Mouse (Mus musculus): Measurements from ENCODE around the gene Adamts8. TPM values are rescaled to one million over a fixed set of nuclear protein-coding genes. Genes with fewer than 3 reads are reported as not detected.

Gene Adamts8
- total RNA-seq (2012; rRNA removed) (not detected in 2 replicates), polyA plus RNA-seq (2012; ENCODE audit: insufficient read depth in 1 of 2, insufficient read length in 2 of 2, low read depth in 1 of 2, low replicate concordance in 2 of 2, missing spikeins in 1 of 2) (not detected)

- no peaks in the 10 kb centered on the region for H3K27me3 ChIP-seq (ENCODE audit: control insufficient read depth in 1 of 2, insufficient read depth in 2 of 2, low read length in 2 of 2)
- H3K9me3 ChIP-seq (replicated peaks; ENCODE audit: insufficient read depth, low read length) = no peaks in the 10 kb centered on the region
- no peaks in the 10 kb centered on the region for H3K36me3 ChIP-seq (ENCODE audit: control insufficient read depth in 1 of 2, insufficient read depth in 2 of 2, low read length in 2 of 2)
- no peak within 1 kb of the TSS for H3K27ac ChIP-seq (ENCODE audit: control insufficient read depth, low read depth, low read length)
- H3K4me1 ChIP-seq (ENCODE audit: control insufficient read depth in 1 of 2, insufficient read depth in 2 of 2, low read length in 2 of 2) = no peaks in the 10 kb centered on the region
- TF ChIP-seq ZMIZ1 (IDR thresholded peaks at IDR 0.05; ENCODE audit: low read depth, low read length) = no peak
- TF ChIP-seq NELFE (IDR thresholded peaks at IDR 0.05; ENCODE audit: low read depth, low read length) = no peak
- no peak for TF ChIP-seq ETS1 (IDR thresholded peaks at IDR 0.05; ENCODE audit: low read depth, low read length)
- no peak for TF ChIP-seq KAT2A (conservative IDR thresholded peaks at IDR 0.05; ENCODE audit: low read depth, low read length)
- no peak for TF ChIP-seq MAZ (IDR thresholded peaks at IDR 0.05; ENCODE audit: low read depth, low read length)
- no peak for TF ChIP-seq SIN3A (IDR thresholded peaks at IDR 0.05; ENCODE audit: low read length)
- no peak for TF ChIP-seq MYC (IDR thresholded peaks at IDR 0.05; ENCODE audit: low read depth, low read length)
- no peak for TF ChIP-seq ELF1 (IDR thresholded peaks at IDR 0.05; ENCODE audit: low read depth, low read length)
- no peak for TF ChIP-seq GABPA (IDR thresholded peaks at IDR 0.05; ENCODE audit: low read depth, low read length)
- no peak for TF ChIP-seq MXI1 (IDR thresholded peaks at IDR 0.05; ENCODE audit: low read depth, low read length)
- no peak for TF ChIP-seq E2F4 (IDR thresholded peaks at IDR 0.05; ENCODE audit: borderline replicate concordance, low read depth, low read length)
- no peak for TF ChIP-seq CHD2 (IDR thresholded peaks at IDR 0.05; ENCODE audit: low read length)
- TF ChIP-seq JUND (IDR thresholded peaks at IDR 0.05; ENCODE audit: low read depth, low read length) = no peak
- no peak within 1 kb of the TSS for H3K9ac ChIP-seq (ENCODE audit: control insufficient read depth, low read depth, low read length, poor library complexity, severe bottlenecking)
- H3K4me3 ChIP-seq (ENCODE audit: control insufficient read depth in 1 of 2, insufficient read depth in 1 of 2, low read depth in 2 of 2, low read length in 2 of 2) = no peak within 1 kb of the TSS
- H3K79me2 ChIP-seq (ENCODE audit: control insufficient read depth, insufficient read depth, low read length, poor library complexity) = no peaks in the 10 kb centered on the region
- no peak for DNase-seq (ENCODE audit: low read depth, low spot score)
Measured at GRCm38 (mm10) chr9:30942512-30943313, at the start of gene Adamts8. Adamts8 (plus strand) TSS chr9:30942562.

- H3K4me3 ChIP-seq (ENCODE audit: control insufficient read depth in 1 of 2, insufficient read depth in 1 of 2, low read depth in 2 of 2, low read length in 2 of 2) = no peak overlapping the region
- TF ChIP-seq BHLHE40 (IDR thresholded peaks at IDR 0.05; ENCODE audit: borderline replicate concordance, low read depth, low read length) (no peak), POLR2A (IDR thresholded peaks at IDR 0.05; ENCODE audit: control insufficient read depth in 1 of 2, insufficient read depth in 1 of 2, low read depth in 1 of 2, low read length in 2 of 2, poor library complexity in 1 of 2) (no peak), CTCF (IDR thresholded peaks at IDR 0.05 in 2 of 3, conservative IDR thresholded peaks at IDR 0.05 in 1 of 3; ENCODE audit: control insufficient read depth in 1 of 3, insufficient read depth in 1 of 3, low read depth in 2 of 3, low read length in 3 of 3, poor library complexity in 1 of 3, severe bottlenecking in 1 of 3) (no peak), USF1 (IDR thresholded peaks at IDR 0.05; ENCODE audit: low read depth, low read length) (no peak), ZMIZ1 (IDR thresholded peaks at IDR 0.05; ENCODE audit: low read depth, low read length) (no peak), MAZ (IDR thresholded peaks at IDR 0.05; ENCODE audit: low read depth, low read length) (no peak), POLR2AphosphoS5 (IDR thresholded peaks at IDR 0.05; ENCODE audit: borderline replicate concordance, low read depth, low read length) (no peak), NELFE (IDR thresholded peaks at IDR 0.05; ENCODE audit: low read depth, low read length) (no peak)
- no peaks in the 10 kb centered on the region for H3K9me3 ChIP-seq (replicated peaks; ENCODE audit: insufficient read depth, low read length)
- no peaks in the 10 kb centered on the region for H3K36me3 ChIP-seq (ENCODE audit: control insufficient read depth in 1 of 2, insufficient read depth in 2 of 2, low read length in 2 of 2)
- no peak overlapping the region for H3K9ac ChIP-seq (ENCODE audit: control insufficient read depth, low read depth, low read length, poor library complexity, severe bottlenecking)
- H3K79me2 ChIP-seq (ENCODE audit: control insufficient read depth, insufficient read depth, low read length, poor library complexity) = no peaks in the 10 kb centered on the region
- no peak for DNase-seq (ENCODE audit: low read depth, low spot score)
- H3K4me1 ChIP-seq (ENCODE audit: control insufficient read depth in 1 of 2, insufficient read depth in 2 of 2, low read length in 2 of 2) = no peaks in the 10 kb centered on the region
- no peak overlapping the region for H3K27ac ChIP-seq (ENCODE audit: control insufficient read depth, low read depth, low read length)
- no peaks in the 10 kb centered on the region for H3K27me3 ChIP-seq (ENCODE audit: control insufficient read depth in 1 of 2, insufficient read depth in 2 of 2, low read length in 2 of 2)
Measured at GRCm38 (mm10) chr9:30895618-30896017, 46.7 kb upstream of the Adamts8 start.
